Mouse (Mus musculus) left cerebral cortex, postnatal 14 days (tissue): ENCODE measurements at regions not wholly inside any gene's neighbourhood (a gene's known extent, or its start where the extent isn't known, plus 50 kb on each side); places are given as distances from the start of the nearest gene placed in this dataset.

Source experiments
- DNase-seq, 2 experiments: peaks; one replicate each; pipeline ENCODE4 v3.0.0; 2021 to 2022; ENCODE audit warnings: low spot score in 2 of 2, mixed read lengths in 1 of 2
- intact Hi-C: fragments of 180-260 bp; cut with DNase I; formaldehyde crosslinking; loops from one replicate; pipeline ENCODE4 v1.15.1; 2025

- intact Hi-C loops = no loop called here
These were observed 53.1 kb upstream of the Rai14 start for GRCm38 (mm10) chr15:10767535-10767934.

GRCm38 (mm10) chr15:10770410-10771310 lies 56.2 kb upstream of the Rai14 start:
- no peak for DNase-seq
- intact Hi-C loops = no loop called here

More at GRCm38 (mm10) chr15:10767535-10767934, 53.1 kb upstream of the Rai14 start:
- DNase-seq = no peak

DNA sequence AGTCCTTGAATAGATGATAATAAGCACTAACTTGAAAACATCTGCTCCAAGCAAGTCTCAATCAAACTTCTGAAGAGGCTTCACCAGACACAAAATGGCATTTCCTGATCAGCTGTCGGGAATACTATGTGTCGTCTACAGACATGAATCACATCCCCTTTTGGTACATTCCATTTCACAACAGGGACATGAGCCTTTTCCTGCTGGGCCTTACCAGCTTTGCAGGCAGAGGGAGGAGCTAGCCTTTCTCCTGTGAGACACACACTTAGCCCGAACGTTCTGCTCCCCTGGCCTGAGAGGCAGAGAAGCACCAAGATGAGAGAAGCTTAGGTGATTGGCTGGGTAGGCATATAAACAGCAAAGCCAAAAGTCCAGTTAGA lies 56.9 kb upstream of the Rai14 start:
- peak in 1 of 2 experiments; percentile 13 for DNase-seq
- intact Hi-C loops = no loop called here

DNA sequence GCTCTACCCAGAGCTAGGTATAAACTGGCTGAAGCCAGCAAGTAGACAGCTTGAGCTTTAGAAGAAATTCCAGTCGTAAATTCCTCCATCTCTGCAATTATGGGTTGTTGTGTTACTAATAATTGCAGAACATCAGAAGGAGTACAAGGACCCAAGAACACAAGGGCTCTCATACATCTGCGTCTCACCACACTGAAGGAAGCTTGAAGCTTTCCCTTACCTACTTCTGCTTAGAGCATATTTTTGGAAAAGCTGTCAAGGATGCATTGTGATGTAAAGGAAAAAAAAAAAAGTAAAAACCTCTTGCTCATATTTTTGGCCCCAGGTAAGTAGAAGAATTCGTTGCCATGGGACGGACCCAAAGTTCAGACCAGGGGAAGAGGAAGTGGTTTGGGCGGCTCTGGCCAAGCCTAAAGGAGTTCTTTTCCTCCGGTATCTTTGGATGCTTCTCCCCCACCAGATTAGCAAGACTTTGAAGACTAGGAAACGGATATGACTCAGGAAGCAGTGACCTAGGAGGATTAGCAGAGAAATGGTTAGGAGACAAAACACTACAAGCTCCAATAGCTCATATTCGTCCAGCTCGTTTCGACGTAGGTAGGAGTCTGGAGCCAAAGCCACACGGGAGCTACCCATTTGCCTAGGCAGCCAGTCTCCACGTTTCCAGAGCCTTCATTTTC lies 65.7 kb upstream of the Rai14 start:
- DNase-seq = no peak
- intact Hi-C loops = no loop called here

DNA sequence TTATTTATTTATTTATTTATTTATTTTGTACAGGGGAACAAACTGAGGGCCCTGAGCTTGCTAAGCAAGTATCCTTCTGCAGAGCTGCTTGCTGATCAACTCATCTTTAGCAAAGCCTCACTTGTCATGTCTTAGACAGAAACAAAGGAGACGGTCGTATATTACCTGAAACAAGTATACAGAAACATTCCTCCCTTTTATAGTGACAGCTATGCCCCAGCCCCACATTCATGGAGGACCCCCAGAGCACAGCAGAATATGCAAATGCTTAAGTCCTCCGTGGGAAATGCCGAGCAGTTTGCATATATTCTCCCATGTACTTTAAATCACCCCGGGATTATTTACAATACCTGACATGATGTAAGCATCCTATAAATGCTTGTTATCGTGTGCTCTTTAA lies 74.9 kb upstream of the Rai14 start:
- no peak for DNase-seq
- intact Hi-C loops = no loop called here

DNA sequence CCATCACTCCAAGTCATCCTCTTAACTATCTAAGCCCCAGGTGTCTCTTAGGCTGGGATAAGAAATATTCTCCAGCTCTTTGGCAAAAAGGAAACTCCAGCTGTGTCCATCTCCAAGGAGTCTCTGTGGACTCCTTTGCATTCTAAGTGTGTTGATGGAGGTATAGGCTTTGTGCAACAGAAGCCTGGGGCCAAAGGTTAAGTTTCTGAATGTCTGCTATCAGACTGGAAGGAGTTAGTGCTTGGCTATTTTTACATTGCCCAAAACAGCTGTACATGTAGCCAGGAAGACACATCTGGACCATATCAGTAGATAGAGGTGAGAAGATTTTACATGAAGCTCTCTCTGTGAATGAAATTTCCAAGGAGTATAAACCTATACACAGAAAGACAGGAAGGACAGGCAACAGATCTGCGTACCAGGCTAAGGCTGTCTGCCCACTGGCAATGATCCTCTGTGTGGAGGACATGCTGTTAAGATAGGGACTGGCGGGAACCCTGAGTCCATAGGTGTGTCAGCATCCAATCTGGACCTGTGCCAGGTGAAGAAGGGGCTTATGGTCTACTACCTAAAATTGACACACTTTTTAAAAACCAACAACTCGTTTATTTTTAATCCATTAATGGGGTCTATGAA lies 76.6 kb upstream of the Rai14 start:
- intact Hi-C loops = no loop called here
- DNase-seq = no peak

DNA sequence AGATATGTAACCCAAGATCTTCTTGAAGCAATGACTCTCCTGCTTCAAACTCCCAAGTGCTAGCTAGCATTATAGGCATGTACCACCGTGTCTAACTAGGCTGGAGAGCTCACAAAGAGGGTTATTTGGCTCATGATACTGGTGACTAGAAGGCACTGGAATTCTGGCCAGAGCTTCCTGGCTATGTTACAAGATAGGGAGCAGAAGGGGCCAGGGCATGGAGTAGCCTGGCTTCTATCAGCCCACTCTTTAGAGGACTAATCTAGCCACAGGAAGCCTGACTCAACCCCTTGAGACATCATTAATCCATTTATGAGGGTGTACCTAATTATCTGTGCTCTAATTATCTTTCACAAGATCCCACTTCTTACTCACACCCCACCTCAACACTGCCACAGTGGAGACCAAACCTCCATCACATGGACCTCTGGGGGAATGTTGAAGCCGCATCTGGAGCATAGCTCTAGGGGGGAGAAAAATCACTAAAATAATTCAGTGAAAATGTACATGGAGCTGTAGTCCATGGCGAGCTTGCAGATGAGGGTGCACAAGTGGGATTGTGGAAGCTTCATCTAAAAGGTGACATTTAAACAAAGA lies 77.2 kb upstream of the Rai14 start:
- intact Hi-C loops = no loop called here
- DNase-seq = no peak

GRCm38 (mm10) chr15:10792156-10792555 lies 77.7 kb upstream of the Rai14 start:
- intact Hi-C loops = no loop called here
- no peak for DNase-seq

DNA sequence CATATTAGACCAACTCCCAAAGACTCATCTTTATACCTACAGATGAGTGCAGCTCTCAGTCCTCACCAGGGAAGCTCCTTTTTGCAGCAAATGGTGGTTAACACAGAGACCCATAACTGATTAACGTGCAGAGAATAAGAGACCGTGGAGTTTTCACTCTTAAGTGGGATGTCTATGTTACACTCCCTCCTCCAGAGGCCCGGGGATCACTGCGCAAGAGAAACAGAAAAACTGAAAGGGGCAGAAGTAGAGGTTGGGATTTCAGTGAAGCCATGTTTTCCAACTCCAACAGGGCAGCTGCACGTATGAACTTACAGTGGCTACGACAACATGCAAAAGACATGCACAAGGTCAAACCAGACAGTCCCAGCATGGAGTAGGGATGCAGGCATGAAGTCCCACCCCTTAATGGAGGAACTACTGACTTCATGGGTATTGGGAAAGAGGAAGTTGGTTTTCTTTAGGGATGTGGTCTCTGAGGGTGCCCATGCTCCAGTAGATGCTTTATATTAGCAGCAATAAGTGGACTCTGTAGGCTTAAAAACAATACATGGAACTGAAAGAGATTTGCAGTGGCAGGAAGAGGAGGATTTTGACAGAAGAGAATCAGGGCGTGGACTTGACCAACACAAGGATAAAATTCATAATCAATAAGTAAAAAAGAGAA lies 80.8 kb upstream of the Rai14 start:
- DNase-seq = no peak
- intact Hi-C loops = no loop called here

GRCm38 (mm10) chr15:10799656-10800055 lies 85.2 kb upstream of the Rai14 start:
- DNase-seq = no peak
- intact Hi-C loops = no loop called here

DNA sequence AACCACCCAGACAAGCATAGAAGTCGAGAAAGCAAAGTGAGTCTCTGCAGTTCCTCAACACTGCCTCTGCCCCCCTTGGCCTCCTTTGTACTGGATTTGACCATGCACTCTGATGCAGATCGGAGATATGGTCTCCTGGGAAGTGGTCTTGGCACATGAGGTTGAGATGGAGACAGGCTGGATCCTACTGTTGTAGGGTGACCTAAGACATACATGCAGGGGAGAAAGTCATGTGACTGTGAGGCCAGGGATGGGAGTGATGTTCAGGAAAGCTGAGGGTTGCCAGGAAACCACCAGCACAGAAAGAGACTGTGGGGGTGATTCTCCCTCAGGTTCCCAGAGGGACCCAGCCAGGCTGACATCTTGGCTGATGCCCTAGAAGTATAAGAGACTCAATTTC lies 99.8 kb upstream of the Rai14 start:
- DNase-seq = no peak
- intact Hi-C loops = no loop called here

DNA sequence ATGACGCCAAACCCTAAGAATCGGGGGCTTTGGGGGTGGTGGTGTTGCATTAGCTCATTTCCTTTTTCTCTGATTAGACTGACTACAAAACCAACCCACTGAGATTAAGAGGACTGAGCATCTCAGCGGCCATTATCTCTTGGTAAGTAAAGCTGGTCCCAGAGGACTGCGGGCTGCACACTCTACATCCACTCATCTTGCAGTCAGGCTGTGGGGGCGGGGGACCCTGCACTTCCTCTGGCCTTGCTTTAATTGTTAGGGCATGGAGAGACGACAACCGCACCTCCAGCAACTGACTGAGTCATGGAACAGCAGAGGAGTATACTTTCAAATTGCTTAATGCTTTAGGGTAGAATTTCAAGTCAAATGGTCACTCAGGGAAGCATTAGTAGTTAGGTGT lies 100.3 kb upstream of the Rai14 start:
- no peak for DNase-seq
- intact Hi-C loops = no loop called here

- peak; percentile 24 to 58 for DNase-seq
- intact Hi-C loops = no loop called here
These were observed 101.8 kb upstream of the Rai14 start for GRCm38 (mm10) chr15:10816213-10816621.

DNA sequence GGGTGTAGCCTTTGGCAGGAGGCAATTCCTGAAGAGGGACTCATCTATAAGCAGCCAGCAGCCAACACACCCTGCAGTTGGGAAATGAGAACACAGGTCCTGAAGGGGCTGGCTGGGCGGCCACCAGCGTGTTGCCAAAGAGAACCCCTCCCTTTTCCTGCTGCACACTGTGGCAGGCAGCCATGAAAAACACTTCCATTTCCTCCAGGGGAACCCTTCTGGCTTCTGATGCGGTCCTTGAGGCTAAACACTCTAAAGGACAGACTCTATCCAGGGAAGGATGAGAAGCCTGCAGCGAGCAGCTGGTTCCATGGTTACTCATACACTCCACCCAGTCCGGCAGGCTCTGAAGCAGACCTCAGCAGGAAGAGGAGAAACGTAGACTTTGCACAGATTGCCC lies 103.8 kb upstream of the Rai14 start:
- intact Hi-C loops = no loop called here
- peak in 1 of 2 experiments; percentile 18 for DNase-seq

- intact Hi-C loops = no loop called here
These were observed 104.3 kb upstream of the Rai14 start for GRCm38 (mm10) chr15:10818706-10819105.

GRCm38 (mm10) chr15:10823933-10824332 lies 109.5 kb upstream of the Rai14 start:
- no peak for DNase-seq
- intact Hi-C loops = no loop called here

More at GRCm38 (mm10) chr15:10818706-10819105, 104.3 kb upstream of the Rai14 start:
- no peak for DNase-seq

GRCm38 (mm10) chr15:10829588-10829987 lies 115.2 kb upstream of the Rai14 start:
- intact Hi-C loops = no loop called here

DNA sequence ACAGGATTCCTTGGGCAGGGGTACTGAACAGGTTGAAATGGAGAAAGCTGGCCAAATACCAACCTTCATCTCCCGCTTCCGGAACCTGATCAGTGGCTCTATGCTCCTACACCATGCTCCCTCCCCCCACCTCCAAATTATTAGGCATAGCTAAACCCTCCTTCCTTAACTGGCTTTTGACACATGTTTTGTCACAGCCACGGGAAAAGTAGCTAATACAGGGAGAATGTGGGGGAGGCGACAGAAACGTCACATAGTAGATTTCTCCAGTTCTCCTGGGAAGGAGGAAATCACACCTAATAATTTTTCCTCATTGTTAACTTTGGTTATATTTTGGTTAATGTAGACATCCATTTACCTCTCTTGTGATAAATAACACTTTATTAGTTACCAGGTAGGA lies 116.1 kb upstream of the Rai14 start:
- DNase-seq = no peak
- intact Hi-C loops = no loop called here

More at GRCm38 (mm10) chr15:10829588-10829987, 115.2 kb upstream of the Rai14 start:
- DNase-seq = no peak

DNA sequence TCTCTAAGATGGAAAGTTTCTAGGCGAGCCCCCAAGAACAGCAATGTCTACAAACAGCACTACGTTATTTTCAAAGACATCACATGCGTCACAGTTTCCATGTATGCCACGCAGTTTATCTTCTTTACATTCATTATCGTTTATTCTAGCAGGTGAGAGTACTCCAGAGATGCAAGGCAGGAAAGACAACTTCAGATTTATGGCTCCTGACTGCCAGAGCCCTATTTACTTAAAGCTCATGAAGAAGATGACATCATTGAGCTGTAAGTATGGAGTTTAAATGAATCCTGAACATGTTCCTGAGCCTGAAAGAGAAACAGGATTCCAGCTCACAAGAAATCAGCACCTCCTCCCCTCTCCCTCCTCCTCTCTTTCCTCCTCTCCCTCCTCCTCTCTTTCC lies 116.7 kb upstream of the Rai14 start:
- intact Hi-C loops = no loop called here
- DNase-seq = no peak
